In genomic region chr5:142130004-142130403, GRCm38 (mm10) we compare ENCODE assay signal across 23 mouse cellular contexts.
A peak's percentile ranks its signal among the peaks of the same experiment; 100 is the strongest.
DNase-seq lines count a peak whose midpoint lies in the region; ATAC-seq and TF ChIP-seq lines count a peak whose summit lies in the region.
"Had no signal": no experiment of that assay in that cellular context is flagged by ENCODE, and none has a peak within 500 bp of the region (broad histone marks: within the 10 kb centered on the region; RNA-seq: fewer than 3 reads in every experiment).

No protein-coding gene starts in this region.

- no peak for TF ChIP-seq CTCF in lung, adult 2 months (IDR thresholded peaks at IDR 0.05; ENCODE audit: insufficient read depth, low read length)

- H3K27ac ChIP-seq in midbrain, embryonic 11.5 days (ENCODE audit: low read depth, low read length) = no peak overlapping the region
- no peak overlapping the region for H3K27ac ChIP-seq in midbrain, embryonic 15.5 days
- H3K27ac ChIP-seq: heart, adult 2 months; heart, embryonic 13.5 days; hindbrain, embryonic 14.5 days; limb, embryonic 12.5 days; stomach, postnatal 0 days had no signal

- H3K4me1 ChIP-seq in midbrain, embryonic 11.5 days (ENCODE audit: control insufficient read depth, insufficient read depth, low read length) = peaks cover 13% of the 10 kb centered on the region
- peaks cover 13% of the 10 kb centered on the region for H3K4me1 ChIP-seq in midbrain, embryonic 15.5 days
- H3K4me1 ChIP-seq in lung, adult 2 months (ENCODE audit: control insufficient read depth, insufficient read depth, low read length) = no peaks in the 10 kb centered on the region
- H3K4me1 ChIP-seq: heart, embryonic 13.5 days had no signal

- H3K9me3 ChIP-seq in midbrain, embryonic 11.5 days (ENCODE audit: control insufficient read depth, low read length) = no peaks in the 10 kb centered on the region
- H3K9me3 ChIP-seq in midbrain, embryonic 15.5 days = no peaks in the 10 kb centered on the region
- H3K9me3 ChIP-seq: heart, embryonic 13.5 days; limb, embryonic 12.5 days had no signal

- H3K9ac ChIP-seq in midbrain, embryonic 11.5 days (ENCODE audit: low read length) = no peak overlapping the region
- no peak overlapping the region for H3K9ac ChIP-seq in midbrain, embryonic 15.5 days
- H3K9ac ChIP-seq: heart, embryonic 13.5 days; hindbrain, embryonic 14.5 days; limb, embryonic 12.5 days; liver, postnatal 0 days had no signal

- peak; percentile 86 for DNase-seq in midbrain, embryonic 11.5 days (ENCODE audit: low spot score, missing footprints)
- DNase-seq in ES-CJ7 (ENCODE audit: low read depth, low spot score) = peak; percentile 98
- DNase-seq in WW6 (ENCODE audit: low read depth, low spot score) = peak; percentile 81
- DNase-seq in naive thymus-derived CD4-positive, alpha-beta T cell, adult 2 months (ENCODE audit: low read depth) = peak; percentile 2
- DNase-seq in lung, adult 2 months = no peak
- DNase-seq: adrenal gland, postnatal 10 days; cerebellum, adult 2 months; gastrocnemius, postnatal 36 days; heart, adult 2 months; heart, postnatal 14 days; kidney, adult 9 months; kidney, postnatal 14 days; liver, postnatal 0 days; lung, postnatal 10 days; right cerebral cortex, postnatal 14 days; thymus, postnatal 14 days had no signal

- no peaks in the 10 kb centered on the region for H3K27me3 ChIP-seq in midbrain, embryonic 11.5 days (ENCODE audit: control insufficient read depth, insufficient read depth, low read length)
- no peaks in the 10 kb centered on the region for H3K27me3 ChIP-seq in midbrain, embryonic 15.5 days (replicated peaks)
- H3K27me3 ChIP-seq: heart, embryonic 13.5 days; limb, embryonic 12.5 days had no signal

- H3K4me3 ChIP-seq in midbrain, embryonic 11.5 days (ENCODE audit: low read depth, low read length) = no peak overlapping the region
- H3K4me3 ChIP-seq in midbrain, embryonic 15.5 days = no peak overlapping the region
- H3K4me3 ChIP-seq in lung, adult 2 months (replicated peaks; ENCODE audit: extremely low read depth, low read depth, low read length) = no peak overlapping the region
- H3K4me3 ChIP-seq: heart, adult 2 months; heart, embryonic 13.5 days; limb, embryonic 12.5 days had no signal

- 2% methylated on average over 2 of the region's 2 CpGs for WGBS in midbrain, embryonic 11.5 days
- WGBS in midbrain, embryonic 15.5 days = 1% methylated on average over 2 of the region's 2 CpGs
- WGBS in lung, adult 2 months = 8% methylated on average over 2 of the region's 2 CpGs

- ATAC-seq in midbrain, embryonic 11.5 days (ENCODE audit: low FRiP score) = peak; percentile 70
- no peak for ATAC-seq in midbrain, embryonic 15.5 days (replicated peaks)
- no peak for ATAC-seq in activated CD4-positive, CD25-positive, alpha-beta regulatory T cell, adult 4 months
- ATAC-seq: liver, postnatal 0 days had no signal

- TF ChIP-seq POLR2A in lung, adult 2 months (IDR thresholded peaks at IDR 0.05; ENCODE audit: borderline replicate concordance, extremely low read depth, low read depth, low read length) = no peak

- H3K36me3 ChIP-seq in midbrain, embryonic 11.5 days (ENCODE audit: control insufficient read depth, insufficient read depth, low read length) = no peaks in the 10 kb centered on the region
- H3K36me3 ChIP-seq in midbrain, embryonic 15.5 days (replicated peaks) = no peaks in the 10 kb centered on the region
- H3K36me3 ChIP-seq: heart, embryonic 13.5 days; limb, embryonic 12.5 days had no signal

- no peak overlapping the region for H3K4me2 ChIP-seq in midbrain, embryonic 11.5 days
- H3K4me2 ChIP-seq in midbrain, embryonic 15.5 days = no peak overlapping the region
- H3K4me2 ChIP-seq: heart, embryonic 13.5 days; hindbrain, embryonic 14.5 days; limb, embryonic 12.5 days; liver, embryonic 11.5 days had no signal
